Mouse (Mus musculus) MEL (cell line): ENCODE measurements around the gene Cxcr1. TPM values are rescaled to one million over a fixed set of nuclear protein-coding genes. Genes with fewer than 3 reads are reported as not detected.

Experiments
- DNase-seq: peaks from one replicate; pipeline ENCODE4 v3.0.0; 2011; ENCODE audit warnings: low read depth, low spot score
- H3K27ac ChIP-seq: 2 replicates; pipeline ENCODE4 v1.5.1; 2012; ENCODE audit warnings: low read depth, mild to moderate bottlenecking, control low read depth, low read length, moderate library complexity; ENCODE audit not compliant: control insufficient read depth
- H3K27me3 ChIP-seq, 2 experiments: fragments of 150-350 bp in 1 of 2; sonication (generic) in 1 of 2; 2 replicates each; pipeline ENCODE4 v1.6.1; 2012; ENCODE audit warnings: low read length in 2 of 2, mild to moderate bottlenecking in 2 of 2, improper control_type of control experiment in 1 of 2, moderate library complexity in 1 of 2; ENCODE audit not compliant: insufficient read depth in 2 of 2, control insufficient read depth in 1 of 2
- H3K36me3 ChIP-seq, 2 experiments: 2 replicates each; pipeline ENCODE4 v1.6.1; 2012 to 2014; ENCODE audit warnings: low read length in 2 of 2, improper control_type of control experiment in 1 of 2, inconsistent platforms in 1 of 2, mild to moderate bottlenecking in 1 of 2; ENCODE audit not compliant: insufficient read depth in 2 of 2, control insufficient read depth in 1 of 2
- H3K4me1 ChIP-seq, 2 experiments: fragments of 150-350 bp in 1 of 2; sonication (generic) in 1 of 2; 2 replicates each; pipeline ENCODE4 v1.6.1; 2012; ENCODE audit warnings: low read length in 2 of 2, improper control_type of control experiment in 1 of 2, mild to moderate bottlenecking in 1 of 2; ENCODE audit not compliant: insufficient read depth in 2 of 2, control insufficient read depth in 1 of 2
- H3K4me3 ChIP-seq, 2 experiments: fragments of 150-350 bp in 1 of 2; sonication (generic) in 1 of 2; 2 replicates each; pipeline ENCODE4 v1.5.1; 2012; ENCODE audit warnings: low read depth in 2 of 2, low read length in 2 of 2, mild to moderate bottlenecking in 2 of 2, moderate library complexity in 2 of 2, control low read depth in 1 of 2, improper control_type of control experiment in 1 of 2; ENCODE audit not compliant: control insufficient read depth in 1 of 2, insufficient read depth in 1 of 2
- H3K79me2 ChIP-seq: 2 replicates; pipeline ENCODE4 v1.6.1; 2012; ENCODE audit warnings: mild to moderate bottlenecking, low read length, moderate library complexity; ENCODE audit not compliant: control insufficient read depth, poor library complexity, insufficient read depth
- H3K9ac ChIP-seq: 2 replicates; pipeline ENCODE4 v1.6.1; 2012; ENCODE audit warnings: low read depth, mild to moderate bottlenecking, control low read depth, low read length, moderate library complexity; ENCODE audit not compliant: control insufficient read depth, poor library complexity, severe bottlenecking
- H3K9me3 ChIP-seq: fragments of 150-350 bp; sonication (generic); replicated peaks from 2 replicates; pipeline ENCODE4 v1.6.1; 2012; ENCODE audit warnings: mild to moderate bottlenecking, low read length, improper control_type of control experiment, moderate library complexity; ENCODE audit not compliant: insufficient read depth
- CHD1 ChIP-seq: IDR thresholded peaks from 2 replicates; pipeline ENCODE4 v1.6.1; 2012; ENCODE audit warnings: low read depth, mild to moderate bottlenecking, inconsistent platforms, low read length, improper control_type of control experiment
- CTCF ChIP-seq, 3 experiments: IDR thresholded peaks in 2 of 3; conservative IDR thresholded peaks in 1 of 3; 2 replicates each; pipeline ENCODE4 v1.5.1; 2011 to 2012; ENCODE audit warnings: low read length in 3 of 3, low read depth in 2 of 3, mild to moderate bottlenecking in 2 of 3, improper control_type of control experiment in 1 of 3, inconsistent platforms in 1 of 3, mixed read lengths in 1 of 3, moderate library complexity in 1 of 3; ENCODE audit not compliant: control insufficient read depth in 1 of 3, insufficient read depth in 1 of 3, poor library complexity in 1 of 3, severe bottlenecking in 1 of 3
- E2F4 ChIP-seq: IDR thresholded peaks from 2 replicates; pipeline ENCODE4 v1.6.1; 2011; ENCODE audit warnings: low read depth, low read length, improper control_type of control experiment, borderline replicate concordance
- GABPA ChIP-seq: IDR thresholded peaks from 2 replicates; pipeline ENCODE4 v1.6.1; 2012; ENCODE audit warnings: low read depth, mild to moderate bottlenecking, inconsistent platforms, low read length, improper control_type of control experiment, moderate library complexity
- JUND ChIP-seq: IDR thresholded peaks from 2 replicates; pipeline ENCODE4 v1.6.1; 2011; ENCODE audit warnings: low read depth, mild to moderate bottlenecking, improper control_type of control experiment, low read length
- KAT2A ChIP-seq: conservative IDR thresholded peaks from 2 replicates; pipeline ENCODE4 v1.6.1; 2012; ENCODE audit warnings: low read depth, low read length, improper control_type of control experiment, inconsistent platforms
- MAX ChIP-seq: IDR thresholded peaks from 2 replicates; pipeline ENCODE4 v1.6.1; 2011; ENCODE audit warnings: low read length, improper control_type of control experiment
- MAZ ChIP-seq: IDR thresholded peaks from 2 replicates; pipeline ENCODE4 v1.6.1; 2012; ENCODE audit warnings: low read depth, mild to moderate bottlenecking, inconsistent platforms, low read length, improper control_type of control experiment
- MEF2A ChIP-seq: IDR thresholded peaks from 2 replicates; pipeline ENCODE4 v1.6.1; 2014; ENCODE audit warnings: low read depth, mild to moderate bottlenecking, inconsistent platforms, low read length, improper control_type of control experiment; ENCODE audit not compliant: poor library complexity, insufficient replicate concordance, severe bottlenecking; ENCODE audit errors: extremely low read depth
- MXI1 ChIP-seq: IDR thresholded peaks from 2 replicates; pipeline ENCODE4 v1.6.1; 2011; ENCODE audit warnings: mild to moderate bottlenecking, low read depth, low read length, improper control_type of control experiment
- MYB ChIP-seq: IDR thresholded peaks from 2 replicates; pipeline ENCODE4 v1.6.1; 2011; ENCODE audit warnings: mild to moderate bottlenecking, low read depth, low read length, improper control_type of control experiment
- MYC ChIP-seq: IDR thresholded peaks from 2 replicates; pipeline ENCODE4 v1.6.1; 2011; ENCODE audit warnings: low read depth, mild to moderate bottlenecking, low read length, improper control_type of control experiment, moderate library complexity
- NELFE ChIP-seq: IDR thresholded peaks from 2 replicates; pipeline ENCODE4 v1.6.1; 2011; ENCODE audit warnings: low read depth, low read length, improper control_type of control experiment
- POLR2A ChIP-seq, 2 experiments: IDR thresholded peaks; 2 replicates each; pipeline ENCODE4 v1.6.1; 2011 to 2012; ENCODE audit warnings: low read length in 2 of 2, mild to moderate bottlenecking in 2 of 2, control low read depth in 1 of 2, improper control_type of control experiment in 1 of 2, low read depth in 1 of 2, moderate library complexity in 1 of 2; ENCODE audit not compliant: control insufficient read depth in 1 of 2, insufficient read depth in 1 of 2, poor library complexity in 1 of 2
- POLR2AphosphoS5 ChIP-seq: IDR thresholded peaks from 2 replicates; pipeline ENCODE4 v1.6.1; 2012; ENCODE audit warnings: low read depth, borderline replicate concordance, mild to moderate bottlenecking, inconsistent platforms, low read length, moderate library complexity, mixed read lengths
- RAD21 ChIP-seq: IDR thresholded peaks from 2 replicates; pipeline ENCODE4 v1.6.1; 2011; ENCODE audit warnings: mild to moderate bottlenecking, low read depth, low read length, improper control_type of control experiment
- RCOR1 ChIP-seq: IDR thresholded peaks from 2 replicates; pipeline ENCODE4 v1.6.1; 2012; ENCODE audit warnings: low read depth, mild to moderate bottlenecking, inconsistent platforms, low read length, improper control_type of control experiment
- SIN3A ChIP-seq: IDR thresholded peaks from 2 replicates; pipeline ENCODE4 v1.6.1; 2012; ENCODE audit warnings: low read length, improper control_type of control experiment, inconsistent platforms
- SMC3 ChIP-seq: IDR thresholded peaks from 2 replicates; pipeline ENCODE4 v1.6.1; 2011; ENCODE audit warnings: low read depth, low read length, improper control_type of control experiment
- TAL1 ChIP-seq: IDR thresholded peaks from 2 replicates; pipeline ENCODE4 v1.6.1; 2012; ENCODE audit warnings: mild to moderate bottlenecking, inconsistent platforms, low read length, moderate library complexity, mixed read lengths
- TBP ChIP-seq: IDR thresholded peaks from 2 replicates; pipeline ENCODE4 v1.8.0; 2011; ENCODE audit warnings: low read depth, low read length, improper control_type of control experiment
- TCF12 ChIP-seq: IDR thresholded peaks from 2 replicates; pipeline ENCODE4 v1.6.1; 2014; ENCODE audit warnings: low read depth, mild to moderate bottlenecking, inconsistent platforms, low read length, improper control_type of control experiment, moderate library complexity
- UBTF ChIP-seq: IDR thresholded peaks from 2 replicates; pipeline ENCODE4 v1.6.1; 2012; ENCODE audit warnings: low read depth, mild to moderate bottlenecking, inconsistent platforms, low read length, improper control_type of control experiment, moderate library complexity, borderline replicate concordance; ENCODE audit not compliant: insufficient read depth
- USF1 ChIP-seq: IDR thresholded peaks from 2 replicates; pipeline ENCODE4 v1.6.1; 2014; ENCODE audit warnings: low read depth, mild to moderate bottlenecking, inconsistent platforms, low read length, improper control_type of control experiment, moderate library complexity
- USF2 ChIP-seq, 2 experiments: IDR thresholded peaks; 2 replicates each; pipeline ENCODE4 v1.6.1; 2011 to 2012; ENCODE audit warnings: improper control_type of control experiment in 2 of 2, low read length in 2 of 2, borderline replicate concordance in 1 of 2, inconsistent platforms in 1 of 2, low read depth in 1 of 2, mild to moderate bottlenecking in 1 of 2; ENCODE audit not compliant: insufficient read depth in 1 of 2
- ZNF384 ChIP-seq: IDR thresholded peaks from 2 replicates; pipeline ENCODE4 v1.6.1; 2012; ENCODE audit warnings: low read depth, mild to moderate bottlenecking, inconsistent platforms, low read length, improper control_type of control experiment
- polyA plus RNA-seq, 2 experiments: library from polyadenylated mRNA; stranded (reverse) in 1 of 2; unstranded in 1 of 2; fragments of >175 nt in 1 of 2; fragments of >200 nt in 1 of 2; gene quantifications; 2 replicates each; pipeline versions ENCODE4 v1.2.1 to v1.2.4; 2012; ENCODE audit warnings: low replicate concordance in 2 of 2, low read depth in 1 of 2; ENCODE audit not compliant: insufficient read length in 2 of 2, insufficient read depth in 1 of 2, missing spikeins in 1 of 2
- total RNA-seq: library from RNA; depleted of rRNA; stranded (reverse); fragments of 300-350 nt; gene quantifications from 2 replicates; pipeline ENCODE4 v1.2.3, GENCODE M21; 2012

The Cxcr1 gene
- total and polyA plus RNA-seq, 3 experiments = not detected

GRCm38 (mm10) chr1:74181462-74181861 lies 13.0 kb downstream of the Cxcr1 start:
- DNase-seq = no peak
- no peak overlapping the region for H3K27ac ChIP-seq
- no peak overlapping the region for H3K9ac ChIP-seq
- no peak for TF ChIP-seq USF1
- TF ChIP-seq KAT2A = no peak
- TF ChIP-seq MYC = no peak
- TF ChIP-seq CHD1 = no peak
- TF ChIP-seq TBP = no peak
- TF ChIP-seq JUND = no peak
- no peak for TF ChIP-seq POLR2AphosphoS5
- no peak for TF ChIP-seq ZNF384
- TF ChIP-seq CTCF (IDR thresholded peaks at IDR 0.05 in 2 of 3, conservative IDR thresholded peaks at IDR 0.05 in 1 of 3; ENCODE audit: control insufficient read depth in 1 of 3, insufficient read depth in 1 of 3, low read depth in 2 of 3, low read length in 3 of 3, poor library complexity in 1 of 3, severe bottlenecking in 1 of 3) = no peak
- no peak for TF ChIP-seq POLR2A (IDR thresholded peaks at IDR 0.05; ENCODE audit: control insufficient read depth in 1 of 2, insufficient read depth in 1 of 2, low read depth in 1 of 2, low read length in 2 of 2, poor library complexity in 1 of 2)
- no peak for TF ChIP-seq GABPA
- no peak for TF ChIP-seq TAL1
- TF ChIP-seq SIN3A = no peak
- TF ChIP-seq NELFE = no peak
- TF ChIP-seq MAX = no peak
- TF ChIP-seq USF2 (IDR thresholded peaks at IDR 0.05; ENCODE audit: borderline replicate concordance in 1 of 2, insufficient read depth in 1 of 2, low read depth in 1 of 2, low read length in 2 of 2) = no peak
- peaks cover 0 to 3% of the 10 kb centered on the region in 2 experiments; a peak in 3 of 4 replicates for H3K4me1 ChIP-seq
- no peaks in the 10 kb centered on the region for H3K79me2 ChIP-seq
- H3K4me3 ChIP-seq = no peak overlapping the region
- H3K36me3 ChIP-seq = peaks cover 0 to 3% of the 10 kb centered on the region in 2 experiments; a peak in 1 of 4 replicates
- no peaks in the 10 kb centered on the region for H3K9me3 ChIP-seq
- no peaks in the 10 kb centered on the region for H3K27me3 ChIP-seq

GRCm38 (mm10) chr1:74179624-74180408 lies 14.6 kb downstream of the Cxcr1 start:
- no peaks in the 10 kb centered on the region for H3K79me2 ChIP-seq
- peaks cover 0 to 4% of the 10 kb centered on the region in 2 experiments; a peak in 3 of 4 replicates for H3K4me1 ChIP-seq
- no peaks in the 10 kb centered on the region for H3K9me3 ChIP-seq
- no peaks in the 10 kb centered on the region for H3K27me3 ChIP-seq
- no peak for DNase-seq
- H3K4me3 ChIP-seq = no peak overlapping the region
- H3K27ac ChIP-seq = no peak overlapping the region
- no peak overlapping the region for H3K9ac ChIP-seq
- TF ChIP-seq RCOR1 = no peak
- TF ChIP-seq MYC = no peak
- no peak for TF ChIP-seq TBP
- TF ChIP-seq NELFE = no peak
- no peak for TF ChIP-seq MXI1
- no peak for TF ChIP-seq USF1
- TF ChIP-seq RAD21 = no peak
- no peak for TF ChIP-seq TCF12
- no peak for TF ChIP-seq SMC3
- TF ChIP-seq POLR2A (IDR thresholded peaks at IDR 0.05; ENCODE audit: control insufficient read depth in 1 of 2, insufficient read depth in 1 of 2, low read depth in 1 of 2, low read length in 2 of 2, poor library complexity in 1 of 2) = no peak
- TF ChIP-seq GABPA = no peak
- no peak for TF ChIP-seq E2F4
- no peak for TF ChIP-seq JUND
- TF ChIP-seq ZNF384 = no peak
- TF ChIP-seq MAZ = no peak
- TF ChIP-seq MEF2A = no peak
- no peak for TF ChIP-seq UBTF
- no peak for TF ChIP-seq MYB
- H3K36me3 ChIP-seq = peaks cover 0 to 8% of the 10 kb centered on the region in 2 experiments; a peak in 1 of 4 replicates
